Mouse (Mus musculus): Measurements from ENCODE around the gene Rtp2.

DNA sequence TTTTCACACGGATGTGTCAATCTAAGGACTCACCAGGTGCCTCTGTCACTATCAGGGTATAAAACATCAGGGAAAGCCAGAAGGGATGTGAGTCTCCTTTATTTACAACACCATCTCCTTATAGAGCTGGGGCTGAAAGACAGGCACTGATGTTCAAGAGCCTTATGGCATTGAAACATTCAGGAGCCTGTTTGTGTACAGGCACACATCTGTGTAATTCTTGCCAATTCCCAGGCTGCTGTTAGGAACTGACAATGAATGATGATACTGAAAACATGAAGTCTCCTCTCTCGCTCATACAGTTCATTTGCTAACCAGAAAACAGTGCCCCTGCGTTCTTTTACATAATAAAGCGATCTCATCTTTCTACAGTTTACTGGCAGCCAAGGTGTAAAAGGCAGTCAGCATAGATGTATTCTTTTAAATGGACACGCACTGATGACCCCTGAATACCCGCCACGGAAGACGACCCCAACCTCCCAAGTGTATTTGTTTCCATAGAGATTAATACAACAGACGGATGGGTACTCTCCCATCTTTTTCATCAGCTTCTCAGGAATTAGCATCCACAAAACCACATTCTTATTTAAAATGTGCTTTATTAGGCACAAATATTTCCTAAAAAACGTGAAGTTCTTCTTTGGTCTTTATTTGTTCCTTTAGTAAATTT is 44.1 kb downstream of the Rtp2 start:
- TF ChIP-seq CTCF (IDR thresholded peaks at IDR 0.05; ENCODE audit: low read depth) (no peak), EP300 (IDR thresholded peaks at IDR 0.05; ENCODE audit: low read depth) (no peak)
